Mouse (Mus musculus): ENCODE results near the gene Zfp879. TPM values are rescaled to one million over a fixed set of nuclear protein-coding genes. Genes with fewer than 3 reads are reported as not detected.
A peak's percentile ranks its signal among the peaks of the same experiment; 100 is the strongest.

Zfp879 gene
- polyA plus RNA-seq, 1 experiment from 2014 or later: 0.17 TPM

DNA sequence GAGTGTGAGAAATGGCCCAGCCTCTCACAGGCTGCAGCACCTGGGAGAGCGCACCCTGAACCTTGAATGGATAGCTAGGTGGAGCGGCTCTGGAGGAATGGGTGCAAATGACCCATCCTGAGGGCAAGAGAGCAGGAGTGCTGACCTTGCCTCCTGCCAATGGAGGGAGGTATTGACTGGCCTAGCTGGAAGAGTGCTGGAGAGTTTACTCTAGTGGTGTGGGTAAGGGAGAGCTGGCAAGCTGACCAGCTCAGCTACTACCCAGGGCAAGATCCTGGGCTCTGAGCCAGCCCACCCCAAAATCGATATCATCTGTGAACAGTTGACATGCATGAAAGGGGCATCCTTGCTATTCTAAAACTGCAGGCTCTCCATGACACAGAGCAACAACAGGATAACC lies 4.6 kb upstream of the Zfp879 start:
- Histone ChIP-seq H3K4me3 (no peak overlapping the region), H3K36me3 (no peaks in the 10 kb centered on the region), H3K9ac (no peak overlapping the region), H3K27ac (no peak overlapping the region), H3K4me1 (0 out of 2 replicates have a peak, but pooled peaks cover under 1% of the 10 kb centered on the region), H3K9me3 (replicated peaks) (no peaks in the 10 kb centered on the region), H3K4me2 (no peak overlapping the region), H3K27me3 (replicated peaks) (peaks cover 43% of the 10 kb centered on the region)
- whole genome bisulfite sequencing (ENCODE audit: insufficient replicate concordance): 76% methylated on average over 3 of the region's 3 CpGs
- no peak for ATAC-seq

DNA sequence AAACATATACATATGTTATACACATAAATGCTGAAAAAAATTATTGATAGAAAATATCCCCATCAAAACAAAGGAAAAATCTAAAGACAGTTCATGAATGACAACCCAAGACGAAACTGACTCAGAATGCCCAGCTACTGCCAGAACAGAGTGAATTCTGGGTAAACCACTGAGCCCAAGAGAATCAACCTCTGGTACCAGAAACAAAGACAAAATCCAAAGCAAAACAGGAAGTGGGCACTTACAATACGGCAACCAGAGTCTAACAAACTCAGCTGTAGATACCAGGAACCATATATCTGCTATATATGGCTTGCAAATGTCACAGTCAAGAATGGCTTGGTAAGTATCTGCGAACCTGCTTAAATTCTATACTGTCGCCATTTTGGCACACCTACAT lies 5.6 kb downstream of the Zfp879 start:
- Histone ChIP-seq H3K9ac (no peak overlapping the region), H3K4me2 (no peak overlapping the region), H3K27ac (no peak overlapping the region), H3K4me3 (no peak overlapping the region), H3K27me3 (replicated peaks) (no peaks in the 10 kb centered on the region), H3K4me1 (no peaks in the 10 kb centered on the region), H3K36me3 (peaks cover 11% of the 10 kb centered on the region), H3K9me3 (replicated peaks) (peaks cover 6% of the 10 kb centered on the region; the same call in 1 of the 2 replicates)
- WGBS (ENCODE audit: insufficient replicate concordance): 57% methylated on average over 4 of the region's 4 CpGs
- no peak for ATAC-seq

DNA sequence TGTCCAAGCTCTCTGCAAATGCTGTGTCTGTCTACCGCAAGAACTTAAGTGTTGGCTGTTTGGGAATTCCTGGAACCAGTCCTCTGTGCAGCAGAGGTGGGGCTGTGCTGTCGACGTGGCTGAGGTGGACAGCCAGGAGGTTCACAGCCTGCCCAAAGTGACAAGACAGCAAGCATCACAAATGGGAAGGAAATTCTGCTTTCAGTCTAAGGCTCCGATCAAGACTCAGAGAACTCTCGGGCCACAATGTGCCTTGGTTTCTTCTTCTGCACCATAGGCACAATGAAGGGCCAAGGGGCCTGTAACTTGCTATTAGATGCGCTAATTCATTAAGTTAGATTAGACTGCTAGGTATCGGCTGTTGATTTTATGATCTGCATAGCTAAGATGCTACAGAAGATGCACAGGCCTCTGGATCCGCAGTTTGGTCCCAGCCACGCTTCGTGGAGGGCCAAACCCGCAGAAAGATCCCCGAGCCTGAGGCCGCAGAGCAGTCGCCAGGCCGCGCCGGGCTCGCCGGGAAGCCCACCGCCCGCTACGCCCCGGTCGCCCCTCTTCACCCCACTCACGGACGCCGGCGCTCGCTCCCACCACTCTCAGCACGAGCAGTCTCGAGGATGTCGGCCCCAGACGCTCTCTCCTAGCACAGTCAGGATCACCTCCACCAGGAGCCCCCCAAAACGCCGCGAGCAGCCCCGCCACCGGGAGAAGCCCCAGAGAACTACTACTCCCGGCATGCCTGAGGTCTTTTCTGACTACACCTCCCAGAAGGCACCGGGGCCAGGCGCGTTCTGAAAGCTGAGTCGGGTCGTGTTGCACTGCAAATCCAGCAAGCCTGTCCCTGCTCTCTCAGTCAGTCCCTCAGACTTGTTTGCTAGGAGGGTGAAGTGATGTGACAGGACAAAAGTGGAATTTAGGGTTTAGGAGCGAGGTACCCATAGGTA lies 14.1 kb downstream of the Zfp879 start, which contains the start of gene Zfp354c:
Zfp354c (minus strand) TSS at position 715 of the 944 bp plus-strand sequence.
- Histone ChIP-seq H3K27me3 (replicated peaks) (no peaks in the 10 kb centered on the region), H3K36me3 (peaks cover 16% of the 10 kb centered on the region; the same call in 1 of the 2 replicates), H3K4me3 (peak within 1 kb of the TSS; percentile 71), H3K4me2 (peak within 1 kb of the TSS; percentile 85), H3K9me3 (replicated peaks) (no peaks in the 10 kb centered on the region), H3K27ac (no peak within 1 kb of the TSS), H3K9ac (peak within 1 kb of the TSS; percentile 76), H3K4me1 (peaks cover 11% of the 10 kb centered on the region)
- 4% methylated on average over 45 of the region's 45 CpGs for WGBS (ENCODE audit: insufficient replicate concordance)
- ATAC-seq: peak; percentile 88

DNA sequence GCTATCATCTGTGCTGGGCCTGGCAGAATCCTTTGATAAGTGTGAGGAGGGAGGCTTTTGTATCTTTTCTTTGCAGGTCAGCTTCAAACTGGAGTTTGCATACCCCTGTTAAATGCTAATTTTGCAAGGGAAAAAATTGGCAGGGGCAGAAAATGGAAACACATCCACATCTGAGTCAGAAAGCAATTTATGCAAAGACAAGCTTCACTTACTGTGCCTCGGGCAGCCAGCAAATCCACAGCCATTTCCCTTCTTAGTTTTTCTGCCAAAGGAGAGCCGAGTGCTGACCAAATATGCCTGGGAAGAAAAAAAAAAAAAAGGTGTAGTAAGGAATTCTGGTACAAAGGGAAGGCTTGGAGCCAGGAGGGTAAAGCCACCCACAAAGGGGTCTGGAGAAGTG lies 15.1 kb downstream of the Zfp879 start:
- no peak overlapping the region for H3K27ac ChIP-seq
- H3K4me3 ChIP-seq: no peak overlapping the region
- H3K9ac ChIP-seq: no peak overlapping the region
- H3K36me3 ChIP-seq: peaks cover 16% of the 10 kb centered on the region; the same call in 1 of the 2 replicates
- no peaks in the 10 kb centered on the region for H3K9me3 ChIP-seq (replicated peaks)
- 71% methylated on average over 2 of the region's 2 CpGs for WGBS (ENCODE audit: insufficient replicate concordance)
- H3K27me3 ChIP-seq (replicated peaks): no peaks in the 10 kb centered on the region
- no peak for ATAC-seq
- H3K4me1 ChIP-seq: peaks cover 11% of the 10 kb centered on the region
- peak overlapping the region; percentile 85 for H3K4me2 ChIP-seq

DNA sequence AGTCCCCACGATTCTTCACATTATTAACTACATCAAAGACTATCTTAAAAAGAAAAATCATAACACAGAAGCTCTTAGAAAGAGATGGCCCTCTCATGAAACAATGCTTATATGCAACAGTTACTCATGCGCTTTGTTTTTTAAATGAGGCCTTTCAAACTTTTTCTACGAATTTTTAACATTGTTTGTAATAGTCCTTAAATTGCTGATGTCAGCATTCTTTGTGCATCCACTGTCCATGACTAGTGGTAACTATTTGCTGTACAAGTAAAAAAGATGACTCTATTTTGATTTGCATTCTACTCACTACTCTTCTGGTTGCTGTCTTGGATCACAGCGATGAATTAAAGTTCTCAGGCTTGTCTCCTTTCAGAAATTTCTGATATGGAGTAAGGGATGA lies 27.1 kb downstream of the Zfp879 start:
- Histone ChIP-seq H3K9ac (no peak overlapping the region), H3K4me3 (no peak overlapping the region), H3K27ac (no peak overlapping the region), H3K4me2 (no peak overlapping the region), H3K4me1 (no peaks in the 10 kb centered on the region), H3K36me3 (peaks cover 53% of the 10 kb centered on the region), H3K27me3 (replicated peaks) (no peaks in the 10 kb centered on the region), H3K9me3 (replicated peaks) (peaks cover 14% of the 10 kb centered on the region)
- ATAC-seq: no peak
- 86% methylated on average over 4 of the region's 4 CpGs for WGBS (ENCODE audit: insufficient replicate concordance)

DNA sequence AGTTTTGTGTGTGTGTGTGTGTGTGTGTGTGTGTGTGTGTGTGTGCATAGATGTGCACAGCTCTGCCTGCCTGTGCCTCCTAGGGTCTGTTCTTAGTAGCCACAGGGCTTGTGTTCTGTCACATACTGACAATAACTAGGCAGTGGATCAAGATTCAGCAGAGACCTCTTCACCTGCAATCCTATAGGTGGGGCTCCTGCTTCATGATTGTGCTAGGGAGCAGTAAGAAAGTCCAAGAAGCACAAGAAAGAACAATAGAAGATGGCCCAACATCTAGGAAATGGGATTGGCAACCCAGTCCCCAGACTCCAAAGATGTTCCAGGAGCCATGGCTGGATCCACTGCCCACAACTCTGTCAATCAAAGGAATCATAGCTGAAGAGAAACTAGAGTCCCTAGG lies 42.5 kb downstream of the Zfp879 start:
- Histone ChIP-seq H3K27ac (no peak overlapping the region), H3K4me3 (no peak overlapping the region), H3K27me3 (replicated peaks) (no peaks in the 10 kb centered on the region), H3K9me3 (replicated peaks) (no peaks in the 10 kb centered on the region), H3K4me2 (no peak overlapping the region), H3K4me1 (no peaks in the 10 kb centered on the region), H3K36me3 (no peaks in the 10 kb centered on the region), H3K9ac (no peak overlapping the region)
- ATAC-seq: no peak

DNA sequence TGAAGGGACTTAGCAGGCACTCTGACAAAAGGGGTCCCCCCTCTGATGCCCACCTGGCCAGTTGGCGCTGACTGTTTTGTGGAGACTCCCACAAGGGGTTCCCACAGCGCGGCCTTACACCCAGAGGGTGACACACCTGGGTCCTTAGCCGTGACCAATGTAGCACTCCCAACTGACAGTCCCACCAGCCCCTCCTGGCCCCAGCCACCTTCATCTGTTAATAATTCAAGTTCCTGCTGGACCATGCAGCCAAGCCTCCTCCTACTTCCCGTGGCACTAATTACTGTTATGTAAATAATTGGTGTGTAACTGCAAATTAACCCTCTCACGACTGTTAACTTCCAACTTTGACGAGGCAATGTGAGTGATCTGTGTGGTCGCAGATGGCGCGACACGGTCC lies 43.7 kb downstream of the Zfp879 start:
- Histone ChIP-seq H3K4me3 (no peak overlapping the region), H3K9ac (no peak overlapping the region), H3K36me3 (no peaks in the 10 kb centered on the region), H3K9me3 (replicated peaks) (no peaks in the 10 kb centered on the region), H3K4me1 (no peaks in the 10 kb centered on the region), H3K4me2 (no peak overlapping the region), H3K27me3 (replicated peaks) (no peaks in the 10 kb centered on the region), H3K27ac (no peak overlapping the region)
- 76% methylated on average over 11 of the region's 11 CpGs for WGBS (ENCODE audit: insufficient replicate concordance)
- no peak for ATAC-seq

Other genes starting within 250 kb of the Zfp879 start
- gene Adamts2, start 239.5 kb downstream of the Zfp879 start, polyA plus RNA-seq (2016; fragmentation: Nextera tagmentation; extraction: Ambion mirVana): 4.2 and 4.4 TPM in 2 replicates
- 3.9 and 4.3 TPM in 2 replicates for gene Zfp354c, start 13.8 kb downstream of the Zfp879 start, polyA plus RNA-seq (2016; fragmentation: Nextera tagmentation; extraction: Ambion mirVana)
- gene Grm6, start 9.1 kb upstream of the Zfp879 start, polyA plus RNA-seq (2016; fragmentation: Nextera tagmentation; extraction: Ambion mirVana): 0.06 TPM in 1 of 2 replicates, not detected in the other
- gene Zfp454, start 46.1 kb upstream of the Zfp879 start, polyA plus RNA-seq (2016; fragmentation: Nextera tagmentation; extraction: Ambion mirVana): 0.60 and 0.91 TPM in 2 replicates
- gene Zfp2, start 74.6 kb upstream of the Zfp879 start, polyA plus RNA-seq (2016; fragmentation: Nextera tagmentation; extraction: Ambion mirVana): 3.1 and 3.3 TPM in 2 replicates
- 0.29 and 0.39 TPM in 2 replicates for gene Zfp354b, start 90.1 kb upstream of the Zfp879 start, polyA plus RNA-seq (2016; fragmentation: Nextera tagmentation; extraction: Ambion mirVana)
- gene 4933414I15Rik, start 102.2 kb upstream of the Zfp879 start, polyA plus RNA-seq (2016; fragmentation: Nextera tagmentation; extraction: Ambion mirVana): not detected in 2 replicates
- gene Prop1, start 112.2 kb upstream of the Zfp879 start, polyA plus RNA-seq (2016; fragmentation: Nextera tagmentation; extraction: Ambion mirVana): not detected in 2 replicates
- gene Olfr1378, start 125.0 kb upstream of the Zfp879 start, polyA plus RNA-seq (2016; fragmentation: Nextera tagmentation; extraction: Ambion mirVana): not detected in 2 replicates
- not detected in 2 replicates for gene Olfr1377, start 140.4 kb upstream of the Zfp879 start, polyA plus RNA-seq (2016; fragmentation: Nextera tagmentation; extraction: Ambion mirVana)
- gene Olfr51, start 162.0 kb upstream of the Zfp879 start, polyA plus RNA-seq (2016; fragmentation: Nextera tagmentation; extraction: Ambion mirVana): not detected in 2 replicates
- gene Olfr54, start 172.7 kb upstream of the Zfp879 start, polyA plus RNA-seq (2016; fragmentation: Nextera tagmentation; extraction: Ambion mirVana): not detected in 2 replicates
- gene Olfr1375, start 206.6 kb upstream of the Zfp879 start, polyA plus RNA-seq (2016; fragmentation: Nextera tagmentation; extraction: Ambion mirVana): not detected in 2 replicates
- gene Zfp354a, start 217.7 kb upstream of the Zfp879 start, polyA plus RNA-seq (2016; fragmentation: Nextera tagmentation; extraction: Ambion mirVana): 1.8 and 2.4 TPM in 2 replicates